ENCODE assay signal across 8 mouse cellular contexts in the genomic region with DNA sequence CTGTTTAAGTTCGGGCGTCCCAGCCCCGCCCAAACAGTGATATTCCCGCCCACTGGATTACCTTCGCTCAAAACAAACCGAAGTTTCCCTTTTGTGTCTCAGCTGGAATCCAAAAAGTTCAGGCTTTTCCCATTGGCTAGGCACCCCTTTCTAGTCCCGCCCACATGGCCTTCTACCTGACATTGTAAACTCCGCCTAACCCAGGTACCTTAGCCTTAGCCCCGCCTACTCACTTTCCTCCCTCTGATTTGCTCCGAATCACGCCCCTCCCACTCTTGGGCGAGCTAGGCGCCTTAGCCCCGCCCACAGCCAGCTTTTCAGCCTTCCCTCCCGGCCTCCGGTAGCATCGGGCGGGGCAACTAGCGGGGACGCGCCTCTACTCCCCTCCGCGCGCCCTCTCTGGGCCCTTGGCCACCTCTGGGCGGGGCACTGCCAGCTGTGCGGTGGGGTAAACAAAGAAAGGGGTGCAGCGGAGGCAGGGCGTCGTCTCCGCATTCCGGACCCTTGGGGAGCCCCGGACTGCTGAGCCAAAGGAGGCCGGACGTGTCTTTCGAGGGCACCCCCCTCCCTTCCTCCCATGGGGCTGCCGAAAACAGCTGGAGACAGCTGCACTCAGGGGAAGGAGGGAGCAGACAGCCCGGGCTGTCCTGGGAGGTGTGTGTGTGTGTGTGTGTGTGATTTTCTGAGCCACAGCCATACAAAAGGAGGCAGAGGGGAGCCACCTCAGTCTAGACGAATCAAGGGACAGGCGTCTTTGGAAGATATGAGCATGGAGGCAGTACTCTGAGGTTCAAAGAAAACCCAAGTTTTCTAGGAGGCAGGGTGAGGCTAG. TPM values are rescaled to one million over a fixed set of nuclear protein-coding genes. Genes with fewer than 3 reads are reported as not detected.
DNase-seq lines count a peak whose midpoint lies in the region; TF ChIP-seq lines count a peak whose summit lies in the region.

No protein-coding gene starts in this region.

- peaks cover 23% of the 10 kb centered on the region for H3K36me3 ChIP-seq in E14TG2a.4 (ENCODE audit: insufficient read depth, low read length)

- WGBS in large intestine, adult 2 months = under 1% methylated on average over 39 of the region's 39 CpGs

- no peaks in the 10 kb centered on the region for H3K27me3 ChIP-seq in E14TG2a.4 (ENCODE audit: insufficient read depth, low read length)

- peaks cover 78% of the 10 kb centered on the region for H3K4me1 ChIP-seq in E14TG2a.4 (replicated peaks; ENCODE audit: low read depth, low read length)

- TF ChIP-seq CTCF in E14TG2a.4 (conservative IDR thresholded peaks at IDR 0.05; ENCODE audit: low read length) = no peak

- intact Hi-C loops in heart, postnatal 14 days (cut with DNase I) = loop anchor here (5.0 kb wide), 1 partner anchor 39 kb away; no protein-coding TSS in a partner anchor

- H3K4me3 ChIP-seq in E14TG2a.4 (replicated peaks; ENCODE audit: low read length) = peak overlapping the region; percentile 85

- H3K9me3 ChIP-seq in E14TG2a.4 (ENCODE audit: low read length) = no peaks in the 10 kb centered on the region

- peak; percentile 92 to 95 for DNase-seq in adrenal gland, postnatal 36 days
- peak; percentile 74 for DNase-seq in fibroblast of lung, adult 2 months (ENCODE audit: low read depth)
- peak; percentile 95 for DNase-seq in heart, postnatal 14 days
- DNase-seq in large intestine, adult 2 months (ENCODE audit: low read depth, low spot score) = peak; percentile 89
- peak; percentile 97 to 98 for DNase-seq in lung, postnatal 4 days
- peak; percentile 80 for DNase-seq in retina, embryonic 14.5 days (ENCODE audit: low spot score)
- peak; percentile 85 for DNase-seq in urinary bladder, postnatal 10 days (ENCODE audit: low spot score)

RNA-seq across cellular contexts. Expression of gene Ltbp4, which starts 6.6 kb away (rescaled TPM):
- 10 to 100 TPM; 77.8 to 94.6 TPM for total RNA-seq in adrenal gland, postnatal 36 days (2021)
- 100 to 1,000 TPM; 354 to 358 TPM for total RNA-seq in heart, postnatal 14 days (2021)
- polyA plus RNA-seq in large intestine, adult 2 months (2012; rRNA removed) = 71.2 and 75.4 TPM in 2 replicates

RNA-seq across cellular contexts. Expression of gene Shkbp1, which starts 24.9 kb away (rescaled TPM):
- 10 to 100 TPM; 22.3 TPM for total RNA-seq in adrenal gland, postnatal 36 days (2021)
- 1 to 10 TPM; 8.6 to 9.7 TPM for total RNA-seq in heart, postnatal 14 days (2021)
- 59.9 and 78.1 TPM in 2 replicates for polyA plus RNA-seq in large intestine, adult 2 months (2012; rRNA removed)

RNA-seq across cellular contexts. Expression of gene Gm20479, which starts 26.3 kb away (rescaled TPM):
- total RNA-seq in adrenal gland, postnatal 36 days (2021) = 1 to 10 TPM in 1 of 2 experiments, not detected in 1; 6.1 TPM
- under 1 TPM in 1 of 2 experiments, not detected in 1; 0.76 TPM for total RNA-seq in heart, postnatal 14 days (2021)
- polyA plus RNA-seq in large intestine, adult 2 months (2012; rRNA removed) = 0.22 TPM in 1 of 2 replicates, not detected in the other

Comparison
In these comparisons a context has a peak if more than half of its experiments do, and no peak if none do; other contexts are left out.
1. Peak in every context shown above with its lines: DNase-seq and H3K4me3 ChIP-seq.